Mouse (Mus musculus) cerebellum, adult 8-10 months (tissue): ENCODE data around the gene Astl.

Source experiments
- DNase-seq: peaks from one replicate; pipeline ENCODE4 v3.0.0; 2022

Astl gene

GRCm38 (mm10) chr2:127369703-127370376 lies 31.4 kb downstream of the Astl start:
- DNase-seq = no peak

GRCm38 (mm10) chr2:127370561-127371483 lies 32.4 kb downstream of the Astl start:
- DNase-seq = no peak

GRCm38 (mm10) chr2:127371484-127371861 lies 33.0 kb downstream of the Astl start:
- no peak for DNase-seq

- DNase-seq = no peak
These were observed 33.6 kb downstream of the Astl start for GRCm38 (mm10) chr2:127372082-127372481.

GRCm38 (mm10) chr2:127374131-127374530 lies 35.7 kb downstream of the Astl start:
- DNase-seq = no peak

- DNase-seq = no peak
These were observed 36.6 kb downstream of the Astl start for GRCm38 (mm10) chr2:127375087-127375486.

GRCm38 (mm10) chr2:127375759-127376341 lies 37.4 kb downstream of the Astl start:
- no peak for DNase-seq

- no peak for DNase-seq
These were observed 38.1 kb downstream of the Astl start for GRCm38 (mm10) chr2:127376423-127377051.

GRCm38 (mm10) chr2:127377942-127378610 lies 39.6 kb downstream of the Astl start:
- DNase-seq = no peak

- no peak for DNase-seq
These were observed 40.2 kb downstream of the Astl start for GRCm38 (mm10) chr2:127378611-127378990.

- DNase-seq = no peak
These were observed 40.8 kb downstream of the Astl start for GRCm38 (mm10) chr2:127379250-127379649.

- DNase-seq = no peak
These were observed 45.4 kb downstream of the Astl start for GRCm38 (mm10) chr2:127383881-127384280.

GRCm38 (mm10) chr2:127387521-127387920 lies 49.1 kb downstream of the Astl start:
- DNase-seq = no peak

GRCm38 (mm10) chr2:127390352-127390751 lies 51.9 kb downstream of the Astl start:
- no peak for DNase-seq

- DNase-seq = no peak
These were observed 52.4 kb downstream of the Astl start for GRCm38 (mm10) chr2:127390846-127391245.

- no peak for DNase-seq
These were observed 52.9 kb downstream of the Astl start for GRCm38 (mm10) chr2:127391323-127391722.

- no peak for DNase-seq
These were observed 56.2 kb downstream of the Astl start for GRCm38 (mm10) chr2:127394606-127395161.

- no peak for DNase-seq
These were observed 60.3 kb downstream of the Astl start for GRCm38 (mm10) chr2:127398738-127399137.
